Mouse (Mus musculus): ENCODE measurements around the gene Gm8267. TPM values are rescaled to one million over a fixed set of nuclear protein-coding genes. Genes with fewer than 3 reads are reported as not detected.
"Not testable (repeated sequence)": the region's sequence is repeated elsewhere in the genome, so short reads cannot be mapped to it uniquely, and the experiment has no call there.

Gm8267 gene
- not detected in 2 replicates for polyA plus RNA-seq (2014; fragmentation: Nextera tagmentation; extraction: Ambion mirVana)

- no peaks in the 10 kb centered on the region for H3K27me3 ChIP-seq (ENCODE audit: control insufficient read depth, insufficient read depth, low read length)
- H3K4me1 ChIP-seq (ENCODE audit: control insufficient read depth, insufficient read depth, low read length), result no peaks in the 10 kb centered on the region
- no peak for ATAC-seq (ENCODE audit: low read depth)
- no peak within 1 kb of the TSS for H3K4me3 ChIP-seq (ENCODE audit: low read depth, low read length)
- H3K27ac ChIP-seq (ENCODE audit: low read depth, low read length), result no peak within 1 kb of the TSS
- no peak within 1 kb of the TSS for H3K4me2 ChIP-seq (ENCODE audit: low read depth, low read length)
- no peaks in the 10 kb centered on the region for H3K9me3 ChIP-seq (ENCODE audit: control insufficient read depth, low read length)
- H3K9ac ChIP-seq (replicated peaks; ENCODE audit: low read depth, low read length), result no peak within 1 kb of the TSS
- no peaks in the 10 kb centered on the region for H3K36me3 ChIP-seq (ENCODE audit: control insufficient read depth, insufficient read depth, low read length)
- WGBS, result 90% methylated on average over 3 of the region's 3 CpGs
Measured at GRCm38 (mm10) chr14:44750240-44750639, at the start of gene Gm8267. Gene Gm8267 (minus strand): TSS chr14:44750340.

GRCm38 (mm10) chr14:44789537-44790382 is 39.6 kb upstream of the Gm8267 start:
- not testable (repeated sequence) for H3K27me3 ChIP-seq (ENCODE audit: control insufficient read depth, insufficient read depth, low read length); ATAC-seq (ENCODE audit: low read depth); H3K36me3 ChIP-seq (ENCODE audit: control insufficient read depth, insufficient read depth, low read length); H3K4me1 ChIP-seq (ENCODE audit: control insufficient read depth, insufficient read depth, low read length); H3K27ac ChIP-seq (ENCODE audit: low read depth, low read length); H3K9ac ChIP-seq (replicated peaks; ENCODE audit: low read depth, low read length); H3K4me2 ChIP-seq (ENCODE audit: low read depth, low read length); H3K9me3 ChIP-seq (ENCODE audit: control insufficient read depth, low read length); H3K4me3 ChIP-seq (ENCODE audit: low read depth, low read length)
- 87% methylated on average over 2 of the region's 2 CpGs for WGBS

- H3K4me3 ChIP-seq (ENCODE audit: low read depth, low read length); H3K9ac ChIP-seq (replicated peaks; ENCODE audit: low read depth, low read length); H3K9me3 ChIP-seq (ENCODE audit: control insufficient read depth, low read length); H3K27ac ChIP-seq (ENCODE audit: low read depth, low read length); ATAC-seq (ENCODE audit: low read depth); H3K36me3 ChIP-seq (ENCODE audit: control insufficient read depth, insufficient read depth, low read length); H3K4me1 ChIP-seq (ENCODE audit: control insufficient read depth, insufficient read depth, low read length); H3K27me3 ChIP-seq (ENCODE audit: control insufficient read depth, insufficient read depth, low read length); H3K4me2 ChIP-seq (ENCODE audit: low read depth, low read length): not testable (repeated sequence)
- WGBS, result 43% methylated on average over 1 of the region's 1 CpGs
Measured at GRCm38 (mm10) chr14:44742789-44743188, 7.4 kb downstream of the Gm8267 start.

GRCm38 (mm10) chr14:44730711-44731110 is 19.4 kb downstream of the Gm8267 start:
- H3K4me1 ChIP-seq (ENCODE audit: control insufficient read depth, insufficient read depth, low read length); H3K4me2 ChIP-seq (ENCODE audit: low read depth, low read length): not testable (repeated sequence)

GRCm38 (mm10) chr14:44706356-44706755 is 43.8 kb downstream of the Gm8267 start, which contains the start of gene Gm8257:
Gene Gm8257 (minus strand): TSS chr14:44706456.
- ATAC-seq (ENCODE audit: low read depth); H3K9me3 ChIP-seq (ENCODE audit: control insufficient read depth, low read length); H3K27me3 ChIP-seq (ENCODE audit: control insufficient read depth, insufficient read depth, low read length); H3K27ac ChIP-seq (ENCODE audit: low read depth, low read length); H3K4me1 ChIP-seq (ENCODE audit: control insufficient read depth, insufficient read depth, low read length); H3K4me3 ChIP-seq (ENCODE audit: low read depth, low read length); H3K36me3 ChIP-seq (ENCODE audit: control insufficient read depth, insufficient read depth, low read length); H3K9ac ChIP-seq (replicated peaks; ENCODE audit: low read depth, low read length); H3K4me2 ChIP-seq (ENCODE audit: low read depth, low read length): not testable (repeated sequence)
- 81% methylated on average over 3 of the region's 3 CpGs for WGBS

More at GRCm38 (mm10) chr14:44730711-44731110, 19.4 kb downstream of the Gm8267 start:
- ATAC-seq (ENCODE audit: low read depth); H3K36me3 ChIP-seq (ENCODE audit: control insufficient read depth, insufficient read depth, low read length); H3K4me3 ChIP-seq (ENCODE audit: low read depth, low read length); H3K27ac ChIP-seq (ENCODE audit: low read depth, low read length); H3K27me3 ChIP-seq (ENCODE audit: control insufficient read depth, insufficient read depth, low read length); H3K9me3 ChIP-seq (ENCODE audit: control insufficient read depth, low read length); H3K9ac ChIP-seq (replicated peaks; ENCODE audit: low read depth, low read length): not testable (repeated sequence)

Other genes starting within 250 kb of the Gm8267 start
- not detected in 2 replicates for gene Gm17093, start 232.1 kb downstream of the Gm8267 start, polyA plus RNA-seq (2014; fragmentation: Nextera tagmentation; extraction: Ambion mirVana)
- gene Gm8247, start 167.2 kb downstream of the Gm8267 start, polyA plus RNA-seq (2014; fragmentation: Nextera tagmentation; extraction: Ambion mirVana), result not detected in 2 replicates
- gene Gm5624, start 122.4 kb downstream of the Gm8267 start, polyA plus RNA-seq (2014; fragmentation: Nextera tagmentation; extraction: Ambion mirVana), result not detected in 2 replicates
- gene Gm8257, start 43.9 kb downstream of the Gm8267 start, polyA plus RNA-seq (2014; fragmentation: Nextera tagmentation; extraction: Ambion mirVana), result not detected in 2 replicates
- gene Ptgdr, start 109.0 kb upstream of the Gm8267 start, polyA plus RNA-seq (2014; fragmentation: Nextera tagmentation; extraction: Ambion mirVana), result 0.66 and 1.3 TPM in 2 replicates
- 1.6 and 2.4 TPM in 2 replicates for gene Ptger2, start 237.9 kb upstream of the Gm8267 start, polyA plus RNA-seq (2014; fragmentation: Nextera tagmentation; extraction: Ambion mirVana)

Measured in neural tube, embryonic 14.5 days (tissue).